Mouse (Mus musculus): Measurements from ENCODE around the gene Gm28042. TPM values are rescaled to one million over a fixed set of nuclear protein-coding genes. Genes with fewer than 3 reads are reported as not detected.

Gm28042 gene
- polyA plus RNA-seq, 1 experiment from 2014 or later, result 2.5 TPM

GRCm38 (mm10) chr2:120003970-120004369, 23.3 kb upstream of the Gm28042 start:
- 76% methylated on average over 2 of the region's 2 CpGs for WGBS

DNA sequence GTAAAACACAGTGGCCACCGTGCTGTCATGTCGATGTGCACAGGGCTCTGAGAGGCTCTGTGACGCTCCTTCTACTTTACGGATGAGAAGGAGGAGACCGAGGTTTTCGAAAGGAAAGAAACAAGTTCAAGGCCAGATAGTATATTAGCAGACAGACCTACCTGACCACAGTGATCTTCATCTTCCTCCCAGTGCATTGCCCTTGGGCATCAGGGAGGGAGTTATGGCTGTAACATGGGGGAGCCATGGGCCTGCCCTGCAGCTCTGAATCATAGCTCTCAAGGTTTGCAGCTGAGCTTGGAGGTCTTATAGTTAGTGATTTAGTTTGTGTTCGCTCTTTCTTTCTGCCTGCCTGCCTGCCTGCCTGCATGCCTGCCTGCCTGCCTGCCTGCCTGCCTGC, 20.6 kb upstream of the Gm28042 start:
- DNase-seq (ENCODE audit: low spot score), result no peak
- ATAC-seq (ENCODE audit: low read depth), result no peak
- H3K4me3 ChIP-seq (ENCODE audit: low read depth, low read length), result no peak overlapping the region
- H3K4me1 ChIP-seq (ENCODE audit: control insufficient read depth, insufficient read depth, low read length), result no peaks in the 10 kb centered on the region
- H3K27me3 ChIP-seq (replicated peaks; ENCODE audit: control insufficient read depth, insufficient read depth, low read length), result no peaks in the 10 kb centered on the region
- 95% methylated on average over 7 of the region's 7 CpGs for WGBS
- H3K27ac ChIP-seq (replicated peaks; ENCODE audit: low read depth, low read length), result no peak overlapping the region
- no peak overlapping the region for H3K4me2 ChIP-seq (ENCODE audit: low read depth, low read length)
- 0 out of 2 replicates have a peak, but pooled peaks cover 15% of the 10 kb centered on the region for H3K36me3 ChIP-seq (ENCODE audit: control insufficient read depth, insufficient read depth, low read length)
- no peak overlapping the region for H3K9ac ChIP-seq (ENCODE audit: low read depth, low read length)
- no peaks in the 10 kb centered on the region for H3K9me3 ChIP-seq (ENCODE audit: control insufficient read depth, low read length)

More at GRCm38 (mm10) chr2:120003970-120004369, 23.3 kb upstream of the Gm28042 start:
- Histone ChIP-seq H3K27ac (replicated peaks; ENCODE audit: low read depth, low read length) (no peak overlapping the region), H3K36me3 (ENCODE audit: control insufficient read depth, insufficient read depth, low read length) (peaks cover 23% of the 10 kb centered on the region), H3K4me3 (ENCODE audit: low read depth, low read length) (no peak overlapping the region), H3K4me2 (ENCODE audit: low read depth, low read length) (no peak overlapping the region), H3K4me1 (ENCODE audit: control insufficient read depth, insufficient read depth, low read length) (peaks cover 5% of the 10 kb centered on the region; the same call in 1 of the 2 replicates), H3K27me3 (replicated peaks; ENCODE audit: control insufficient read depth, insufficient read depth, low read length) (no peaks in the 10 kb centered on the region), H3K9ac (ENCODE audit: low read depth, low read length) (no peak overlapping the region), H3K9me3 (ENCODE audit: control insufficient read depth, low read length) (no peaks in the 10 kb centered on the region)
- no peak for DNase-seq (ENCODE audit: low spot score)
- no peak for ATAC-seq (ENCODE audit: low read depth)

GRCm38 (mm10) chr2:120007680-120008210, 19.5 kb upstream of the Gm28042 start:
- no peak overlapping the region for H3K9ac ChIP-seq (ENCODE audit: low read depth, low read length)
- ATAC-seq (ENCODE audit: low read depth) (no peak), DNase-seq (ENCODE audit: low spot score) (no peak)
- 67% methylated on average over 4 of the region's 4 CpGs for WGBS
- H3K36me3 ChIP-seq (ENCODE audit: control insufficient read depth, insufficient read depth, low read length), result peaks cover 16% of the 10 kb centered on the region; the same call in 1 of the 2 replicates
- H3K4me2 ChIP-seq (ENCODE audit: low read depth, low read length), result no peak overlapping the region
- no peaks in the 10 kb centered on the region for H3K4me1 ChIP-seq (ENCODE audit: control insufficient read depth, insufficient read depth, low read length)
- no peak overlapping the region for H3K27ac ChIP-seq (replicated peaks; ENCODE audit: low read depth, low read length)
- no peaks in the 10 kb centered on the region for H3K9me3 ChIP-seq (ENCODE audit: control insufficient read depth, low read length)
- H3K27me3 ChIP-seq (replicated peaks; ENCODE audit: control insufficient read depth, insufficient read depth, low read length), result no peaks in the 10 kb centered on the region
- no peak overlapping the region for H3K4me3 ChIP-seq (ENCODE audit: low read depth, low read length)

DNA sequence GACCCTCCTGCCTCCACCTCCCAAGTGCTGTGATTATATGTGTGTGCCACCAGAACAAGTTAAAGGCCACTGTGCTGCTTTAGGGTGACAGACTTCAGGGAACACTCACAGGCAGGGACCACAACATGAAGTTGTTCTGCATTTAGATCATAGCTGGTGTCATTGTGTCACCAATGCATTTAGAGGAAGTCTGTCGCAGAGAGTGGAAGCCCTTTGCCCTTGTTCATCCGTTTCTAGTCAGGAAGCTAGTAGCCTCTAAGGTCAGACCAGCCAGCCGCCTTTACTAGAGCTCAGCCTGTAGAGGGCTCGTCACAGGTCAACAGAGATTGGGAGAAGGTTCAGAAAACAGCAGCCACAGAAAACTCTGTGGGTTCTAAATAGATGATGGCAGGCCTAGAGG, 18.6 kb upstream of the Gm28042 start:
- 45% methylated on average over 4 of the region's 4 CpGs for WGBS
- H3K36me3 ChIP-seq (ENCODE audit: control insufficient read depth, insufficient read depth, low read length), result peaks cover 23% of the 10 kb centered on the region

GRCm38 (mm10) chr2:120011462-120012200, 15.7 kb upstream of the Gm28042 start:
- H3K9ac ChIP-seq (ENCODE audit: low read depth, low read length), result no peak overlapping the region
- H3K4me3 ChIP-seq (ENCODE audit: low read depth, low read length), result no peak overlapping the region
- H3K27me3 ChIP-seq (replicated peaks; ENCODE audit: control insufficient read depth, insufficient read depth, low read length), result no peaks in the 10 kb centered on the region
- H3K4me1 ChIP-seq (ENCODE audit: control insufficient read depth, insufficient read depth, low read length), result no peaks in the 10 kb centered on the region
- WGBS, result 77% methylated on average over 8 of the region's 8 CpGs
- 0 out of 2 replicates have a peak, but pooled peaks have one; percentile 22 for ATAC-seq (ENCODE audit: low read depth)
- peaks cover 33% of the 10 kb centered on the region for H3K36me3 ChIP-seq (ENCODE audit: control insufficient read depth, insufficient read depth, low read length)
- no peaks in the 10 kb centered on the region for H3K9me3 ChIP-seq (ENCODE audit: control insufficient read depth, low read length)
- no peak overlapping the region for H3K4me2 ChIP-seq (ENCODE audit: low read depth, low read length)
- peak; percentile 83 for DNase-seq (ENCODE audit: low spot score)
- no peak overlapping the region for H3K27ac ChIP-seq (replicated peaks; ENCODE audit: low read depth, low read length)

More for the DNA sequence above, 18.6 kb upstream of the Gm28042 start:
- DNase-seq (ENCODE audit: low spot score) (peak; percentile 21), ATAC-seq (ENCODE audit: low read depth) (no peak)
- Histone ChIP-seq H3K27me3 (replicated peaks; ENCODE audit: control insufficient read depth, insufficient read depth, low read length) (no peaks in the 10 kb centered on the region), H3K4me1 (ENCODE audit: control insufficient read depth, insufficient read depth, low read length) (no peaks in the 10 kb centered on the region), H3K4me2 (ENCODE audit: low read depth, low read length) (no peak overlapping the region), H3K4me3 (ENCODE audit: low read depth, low read length) (no peak overlapping the region), H3K9me3 (ENCODE audit: control insufficient read depth, low read length) (no peaks in the 10 kb centered on the region), H3K27ac (replicated peaks; ENCODE audit: low read depth, low read length) (no peak overlapping the region), H3K9ac (ENCODE audit: low read depth, low read length) (no peak overlapping the region)

DNA sequence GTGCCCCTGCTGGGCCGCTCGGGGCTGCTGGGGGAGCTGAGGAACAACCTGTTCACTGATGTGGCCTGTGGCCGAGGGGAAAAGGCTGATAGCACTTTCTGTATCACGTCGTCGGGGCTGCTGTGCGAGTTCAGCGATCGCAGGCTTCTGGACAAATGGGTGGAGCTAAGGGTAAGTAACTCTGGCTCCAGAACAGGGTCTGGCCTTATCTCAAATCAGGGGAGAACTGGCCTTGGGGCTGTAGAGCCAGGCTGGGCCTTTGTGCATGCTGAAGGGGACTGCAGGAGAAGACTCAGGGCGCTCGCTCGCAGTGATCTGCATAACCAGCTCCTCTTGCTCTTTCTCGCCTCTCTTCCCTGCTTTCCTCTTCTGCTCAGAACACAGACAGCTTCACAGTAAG, 14.4 kb upstream of the Gm28042 start:
- no peak overlapping the region for H3K4me2 ChIP-seq (ENCODE audit: low read depth, low read length)
- 82% methylated on average over 13 of the region's 13 CpGs for WGBS
- H3K4me3 ChIP-seq (ENCODE audit: low read depth, low read length), result no peak overlapping the region
- no peaks in the 10 kb centered on the region for H3K4me1 ChIP-seq (ENCODE audit: control insufficient read depth, insufficient read depth, low read length)
- H3K27me3 ChIP-seq (replicated peaks; ENCODE audit: control insufficient read depth, insufficient read depth, low read length), result no peaks in the 10 kb centered on the region
- no peak overlapping the region for H3K9ac ChIP-seq (ENCODE audit: low read depth, low read length)
- ATAC-seq (ENCODE audit: low read depth) (no peak), DNase-seq (ENCODE audit: low spot score) (no peak)
- no peak overlapping the region for H3K27ac ChIP-seq (replicated peaks; ENCODE audit: low read depth, low read length)
- peaks cover 46% of the 10 kb centered on the region for H3K36me3 ChIP-seq (ENCODE audit: control insufficient read depth, insufficient read depth, low read length)
- no peaks in the 10 kb centered on the region for H3K9me3 ChIP-seq (ENCODE audit: control insufficient read depth, low read length)

GRCm38 (mm10) chr2:120013831-120014486, 13.3 kb upstream of the Gm28042 start:
- DNase-seq (ENCODE audit: low spot score) (no peak), ATAC-seq (ENCODE audit: low read depth) (no peak)
- peaks cover 56% of the 10 kb centered on the region for H3K36me3 ChIP-seq (ENCODE audit: control insufficient read depth, insufficient read depth, low read length)

GRCm38 (mm10) chr2:120015882-120016281, 11.4 kb upstream of the Gm28042 start:
- Histone ChIP-seq H3K27me3 (replicated peaks; ENCODE audit: control insufficient read depth, insufficient read depth, low read length) (no peaks in the 10 kb centered on the region), H3K9ac (ENCODE audit: low read depth, low read length) (no peak overlapping the region), H3K9me3 (ENCODE audit: control insufficient read depth, low read length) (no peaks in the 10 kb centered on the region), H3K27ac (replicated peaks; ENCODE audit: low read depth, low read length) (no peak overlapping the region), H3K4me1 (ENCODE audit: control insufficient read depth, insufficient read depth, low read length) (no peaks in the 10 kb centered on the region), H3K4me2 (ENCODE audit: low read depth, low read length) (no peak overlapping the region), H3K4me3 (ENCODE audit: low read depth, low read length) (no peak overlapping the region), H3K36me3 (ENCODE audit: control insufficient read depth, insufficient read depth, low read length) (peaks cover 70% of the 10 kb centered on the region)
- ATAC-seq (ENCODE audit: low read depth) (no peak), DNase-seq (ENCODE audit: low spot score) (no peak)
- 92% methylated on average over 4 of the region's 4 CpGs for WGBS

More at GRCm38 (mm10) chr2:120013831-120014486, 13.3 kb upstream of the Gm28042 start:
- H3K27me3 ChIP-seq (replicated peaks; ENCODE audit: control insufficient read depth, insufficient read depth, low read length), result no peaks in the 10 kb centered on the region
- no peak overlapping the region for H3K4me3 ChIP-seq (ENCODE audit: low read depth, low read length)
- H3K4me2 ChIP-seq (ENCODE audit: low read depth, low read length), result no peak overlapping the region
- no peak overlapping the region for H3K9ac ChIP-seq (ENCODE audit: low read depth, low read length)
- H3K27ac ChIP-seq (replicated peaks; ENCODE audit: low read depth, low read length), result no peak overlapping the region
- no peaks in the 10 kb centered on the region for H3K4me1 ChIP-seq (ENCODE audit: control insufficient read depth, insufficient read depth, low read length)
- no peaks in the 10 kb centered on the region for H3K9me3 ChIP-seq (ENCODE audit: control insufficient read depth, low read length)
- WGBS, result 94% methylated on average over 2 of the region's 2 CpGs
